Mouse (Mus musculus): ENCODE measurements at regions not wholly inside any gene's neighbourhood (a gene's known extent, or its start where the extent isn't known, plus 50 kb on each side); places are given as distances from the start of the nearest gene placed in this dataset.
"Not testable (repeated sequence)": the region's sequence is repeated elsewhere in the genome, so short reads cannot be mapped to it uniquely, and the experiment has no call there.

DNA sequence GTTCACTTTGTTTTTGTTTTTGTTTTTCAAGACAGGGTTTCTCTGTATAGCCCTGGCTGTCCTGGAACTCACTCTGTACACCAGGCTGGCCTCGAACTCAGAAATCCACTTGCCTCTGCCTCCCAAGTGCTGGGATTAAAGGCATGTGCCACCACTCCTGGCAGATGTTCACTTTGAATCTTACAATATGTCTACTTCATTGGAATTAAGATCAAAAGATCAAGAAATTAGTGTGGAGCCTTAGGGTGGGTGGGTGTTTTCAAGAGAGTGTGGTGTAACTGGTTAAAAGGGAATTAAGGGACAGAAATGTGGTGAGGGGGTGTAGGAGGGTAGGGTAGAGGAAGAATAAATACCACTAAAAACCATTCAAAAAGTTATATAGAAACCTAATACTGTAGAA, 435.8 kb upstream of the Ercc4 start:
- TF ChIP-seq CTCF (IDR thresholded peaks at IDR 0.05; ENCODE audit: low read depth); EP300 (optimal IDR thresholded peaks at IDR 0.05): not testable (repeated sequence)
